Mouse (Mus musculus) adrenal gland, adult 10 weeks (tissue): ENCODE data around the gene Tent5d. TPM values are rescaled to one million over a fixed set of nuclear protein-coding genes. Genes with fewer than 3 reads are reported as not detected.

Experiments
- polyA plus RNA-seq: library from polyadenylated mRNA; stranded (reverse); fragments of 350-450 nt; fragmentation: Illumina TruSeq; extraction: RNeasy Lipid Tissue Mini Kit (QIAGEN cat#74804); gene quantifications from one replicate; pipeline ENCODE4 v1.2.3, GENCODE M21; 2014; ENCODE audit warnings: low read depth, low replicate concordance

Gene Tent5d
- polyA plus RNA-seq, result not detected

DNA sequence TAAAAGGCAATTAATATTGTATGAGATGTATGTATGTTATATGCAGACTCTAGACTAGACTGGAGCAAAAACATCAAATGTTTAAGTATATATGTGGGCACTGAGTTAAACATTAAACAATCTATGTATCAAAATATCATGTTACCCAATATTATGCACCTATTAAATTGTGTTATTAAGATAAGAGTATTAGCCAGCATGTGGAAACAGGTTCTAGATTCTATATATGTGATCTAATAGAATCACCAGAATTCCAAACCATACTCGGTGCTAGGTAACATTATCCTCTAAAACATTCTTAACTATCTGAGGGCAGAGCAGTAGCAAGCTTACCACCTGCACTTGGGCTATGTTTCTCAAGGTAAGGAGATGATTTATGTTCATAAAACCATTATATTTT is at the start of gene Tent5d:
TSS of gene Tent5d (plus strand) at position 301 of the 400 bp plus-strand sequence.

DNA sequence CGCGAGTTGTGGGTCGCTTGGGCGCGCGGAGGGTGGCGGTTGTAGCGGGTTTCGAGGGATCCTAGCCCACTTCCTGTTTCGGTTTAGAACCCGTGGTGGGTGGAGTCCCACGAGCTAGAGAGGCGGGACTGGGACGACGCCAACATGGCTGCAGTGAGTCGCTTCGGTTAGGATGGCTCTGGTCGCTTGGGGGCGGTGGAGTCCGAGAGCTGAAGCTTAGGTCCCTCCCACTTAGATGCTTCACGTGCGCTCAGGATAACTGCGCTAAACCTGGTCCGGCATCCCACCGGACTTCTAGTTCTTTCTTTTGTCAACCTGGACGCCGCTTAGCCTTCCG is 23.8 kb downstream of the Tent5d start, which contains the start of gene 2610002M06Rik:
TSS of gene 2610002M06Rik (minus strand) at position 117 of the 337 bp plus-strand sequence.

Other genes with a start within 250 kb of the Tent5d start
- gene Tbx22, start 124.6 kb upstream of the Tent5d start, polyA plus RNA-seq, result not detected
- gene 2610002M06Rik, start 23.7 kb downstream of the Tent5d start, polyA plus RNA-seq, result 50.9 TPM
- gene Gm732, start 155.9 kb downstream of the Tent5d start, polyA plus RNA-seq, result not detected